Mouse (Mus musculus): ENCODE data around the gene Alad.

DNA sequence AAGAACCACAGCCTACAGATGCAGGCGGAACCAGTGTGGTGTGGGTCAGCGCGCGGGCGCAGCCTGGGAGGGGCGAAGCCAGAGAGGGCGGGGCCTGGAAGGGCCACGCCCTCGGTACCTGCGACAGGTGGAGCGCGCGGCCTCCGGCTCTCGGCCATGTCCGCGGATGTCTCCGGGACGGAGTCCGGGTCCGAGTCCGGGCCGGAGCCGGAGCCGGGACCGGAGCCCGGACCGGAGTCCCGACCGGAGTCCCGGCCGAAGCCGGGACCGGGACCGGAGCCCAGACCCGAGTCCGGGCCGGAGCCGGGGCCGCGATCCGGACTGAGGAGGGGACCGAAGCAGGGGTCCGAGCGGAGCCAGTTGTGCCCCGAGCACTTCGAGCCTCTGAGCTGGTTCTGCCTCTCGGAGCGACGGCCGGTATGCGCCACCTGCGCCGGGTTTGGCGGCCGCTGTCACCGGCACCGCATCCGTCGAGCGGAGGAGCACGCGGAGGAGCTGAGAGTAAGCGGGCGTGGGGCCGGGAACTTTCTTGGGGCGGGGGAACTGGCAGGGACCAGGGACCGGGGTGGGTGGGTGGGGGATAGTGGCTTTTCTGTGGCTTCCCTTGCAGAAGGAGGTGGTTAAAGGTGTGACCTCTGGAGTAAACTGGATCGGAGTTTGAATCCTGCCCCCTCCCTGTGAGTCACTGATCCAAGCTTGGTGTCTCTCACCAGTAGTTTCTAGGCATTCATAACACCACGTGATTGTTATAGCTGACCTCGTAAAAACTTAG, 39.6 kb downstream of the Alad start, which contains the start of gene Bspry:
- TF ChIP-seq CTCF (conservative IDR thresholded peaks at IDR 0.05; ENCODE audit: insufficient read depth, insufficient read length, low read depth, low read length), result no peak
- no peak for TF ChIP-seq POLR2A (IDR thresholded peaks at IDR 0.05; ENCODE audit: low read depth, low read length)
